In genomic region chr1:69107485-69108158, GRCm38 (mm10) we compare ENCODE assay signal across 8 mouse cellular contexts. TPM values are rescaled to one million over a fixed set of nuclear protein-coding genes. Genes with fewer than 3 reads are reported as not detected.
A peak's percentile ranks its signal among the peaks of the same experiment; 100 is the strongest.
DNase-seq lines count a peak whose midpoint lies in the region; ATAC-seq and TF ChIP-seq lines count a peak whose summit lies in the region.

Erbb4 (minus strand) TSS chr1:69108059.

- WGBS in embryonic facial prominence, embryonic 14.5 days, result 2% methylated on average over 42 of the region's 63 CpGs
- under 1% methylated on average over 63 of the region's 63 CpGs for WGBS in stomach, embryonic 14.5 days

- H3K4me2 ChIP-seq in embryonic facial prominence, embryonic 14.5 days (ENCODE audit: low read depth, low read length), result peak within 1 kb of the TSS; percentile 99
- peak within 1 kb of the TSS; percentile 100 for H3K4me2 ChIP-seq in stomach, embryonic 14.5 days (replicated peaks; ENCODE audit: low read depth, low read length)

- H3K27ac ChIP-seq in embryonic facial prominence, embryonic 14.5 days (replicated peaks; ENCODE audit: low read depth, low read length), result no peak within 1 kb of the TSS
- no peak within 1 kb of the TSS for H3K27ac ChIP-seq in stomach, embryonic 14.5 days (ENCODE audit: low read length)

- DNase-seq in adrenal gland, postnatal 14 days, result peak; percentile 11
- peak; percentile 17 for DNase-seq in embryonic facial prominence, embryonic 14.5 days (ENCODE audit: low spot score)
- DNase-seq in heart, postnatal 4 days, result peak; percentile 39
- no peak for DNase-seq in layer of hippocampus, adult 8-10 months (ENCODE audit: low spot score in 2 of 2)
- peak; percentile 4 to 26 for DNase-seq in lung, postnatal 4 days
- no peak for DNase-seq in ovary, postnatal 14 days (ENCODE audit: low spot score)

- no peaks in the 10 kb centered on the region for H3K9me3 ChIP-seq in E14TG2a.4 (ENCODE audit: low read length)
- H3K9me3 ChIP-seq in embryonic facial prominence, embryonic 14.5 days (ENCODE audit: control insufficient read depth, low read length), result no peaks in the 10 kb centered on the region
- H3K9me3 ChIP-seq in stomach, embryonic 14.5 days (ENCODE audit: control insufficient read depth, low read depth, low read length), result no peaks in the 10 kb centered on the region

- no peaks in the 10 kb centered on the region for H3K36me3 ChIP-seq in E14TG2a.4 (ENCODE audit: insufficient read depth, low read length)
- H3K36me3 ChIP-seq in embryonic facial prominence, embryonic 14.5 days (ENCODE audit: control insufficient read depth, insufficient read depth, low read length), result no peaks in the 10 kb centered on the region
- no peaks in the 10 kb centered on the region for H3K36me3 ChIP-seq in stomach, embryonic 14.5 days (ENCODE audit: control insufficient read depth, insufficient read depth, low read length)

- peaks cover 19% of the 10 kb centered on the region for H3K4me1 ChIP-seq in E14TG2a.4 (replicated peaks; ENCODE audit: low read depth, low read length)
- 0 out of 2 replicates have a peak, but pooled peaks cover 6% of the 10 kb centered on the region for H3K4me1 ChIP-seq in embryonic facial prominence, embryonic 14.5 days (ENCODE audit: control insufficient read depth, insufficient read depth, low read length)
- 0 out of 2 replicates have a peak, but pooled peaks cover 4% of the 10 kb centered on the region for H3K4me1 ChIP-seq in stomach, embryonic 14.5 days (ENCODE audit: control insufficient read depth, insufficient read depth, low read length)

- TF ChIP-seq CTCF in E14TG2a.4 (conservative IDR thresholded peaks at IDR 0.05; ENCODE audit: low read length), result no peak

- peak within 1 kb of the TSS; percentile 60 for H3K9ac ChIP-seq in embryonic facial prominence, embryonic 14.5 days (ENCODE audit: low read depth, low read length)
- H3K9ac ChIP-seq in stomach, embryonic 14.5 days (replicated peaks; ENCODE audit: low read depth, low read length), result no peak within 1 kb of the TSS; the same call in 1 of the 2 replicates

- peak within 1 kb of the TSS; percentile 75 for H3K4me3 ChIP-seq in E14TG2a.4 (replicated peaks; ENCODE audit: low read length)
- peak within 1 kb of the TSS; percentile 63 for H3K4me3 ChIP-seq in embryonic facial prominence, embryonic 14.5 days (ENCODE audit: low read depth, low read length)
- H3K4me3 ChIP-seq in stomach, embryonic 14.5 days (ENCODE audit: low read depth, low read length), result peak within 1 kb of the TSS; percentile 57

- H3K27me3 ChIP-seq in E14TG2a.4 (ENCODE audit: insufficient read depth, low read length), result peaks cover 48% of the 10 kb centered on the region
- H3K27me3 ChIP-seq in embryonic facial prominence, embryonic 14.5 days (replicated peaks; ENCODE audit: control insufficient read depth, insufficient read depth, low read length), result peaks cover 54% of the 10 kb centered on the region
- H3K27me3 ChIP-seq in stomach, embryonic 14.5 days (ENCODE audit: control insufficient read depth, insufficient read depth, low read length), result peaks cover 20% of the 10 kb centered on the region; the same call in 1 of the 2 replicates

- ATAC-seq in embryonic facial prominence, embryonic 14.5 days (ENCODE audit: low read depth), result peak; percentile 38; the same call in 1 of the 2 replicates
- peak; percentile 51; the same call in 1 of the 2 replicates for ATAC-seq in stomach, embryonic 14.5 days (ENCODE audit: insufficient number of reproducible peaks, insufficient read depth, low FRiP score, low read depth)

RNA-seq across cellular contexts. Expression of gene Erbb4, which starts in this region (rescaled TPM):
- total RNA-seq in adrenal gland, postnatal 14 days (2021), result 0.59 and 0.60 TPM in 2 replicates
- polyA plus RNA-seq in embryonic facial prominence, embryonic 14.5 days (2014; fragmentation: Nextera tagmentation; extraction: Ambion mirVana), result 1.3 and 2.2 TPM in 2 replicates
- 10 to 100 TPM; 26.5 to 28.0 TPM for total RNA-seq in heart, postnatal 4 days (2021)
- total RNA-seq in layer of hippocampus, adult 8-10 months (2022), result 10 to 100 TPM; 43.8 to 51.8 (median 48.4) TPM
- polyA plus RNA-seq in stomach, embryonic 14.5 days (2014; fragmentation: Nextera tagmentation; extraction: Ambion mirVana), result 0.58 and 0.97 TPM in 2 replicates

Comparison
In these comparisons a context has a peak if more than half of its experiments do, and no peak if none do; other contexts are left out.
1. RNA of gene Erbb4 (total RNA-seq): 43.8 to 51.8 TPM in layer of hippocampus, adult 8-10 months and 26.5 to 28.0 TPM in heart, postnatal 4 days; 0.59 to 0.60 TPM in adrenal gland, postnatal 14 days; every median in the first group is over 10 times any median in the second.
2. Peak in DNase-seq in adrenal gland, postnatal 14 days; RNA of the gene not detected or under 1 TPM.
3. Peak in ATAC-seq, H3K4me3 ChIP-seq and H3K4me2 ChIP-seq in stomach, embryonic 14.5 days; RNA of the gene not detected or under 1 TPM.
4. DNase-seq: peak in embryonic facial prominence, embryonic 14.5 days (single experiment), heart, postnatal 4 days (single experiment) and lung, postnatal 4 days (2 of 2); none in layer of hippocampus, adult 8-10 months (0 of 2) and ovary, postnatal 14 days (single experiment).
5. Peak in every context shown above with its lines, with median percentiles within 50 percentile points of each other: H3K4me3 ChIP-seq.